Mouse (Mus musculus) embryonic fibroblast, embryonic 13.5 days (primary cell): ENCODE results near the gene Evi5.

Experiments used
- CTCF ChIP-seq: IDR thresholded peaks from 2 replicates; pipeline ENCODE4 v1.5.1; 2011; ENCODE audit warnings: mild to moderate bottlenecking, control low read depth, low read length, moderate library complexity, borderline replicate concordance; ENCODE audit not compliant: insufficient read depth
- POLR2A ChIP-seq: IDR thresholded peaks from 2 replicates; pipeline ENCODE4 v1.6.1; 2011; ENCODE audit warnings: low read depth, mild to moderate bottlenecking, control low read depth, low read length, moderate library complexity

GRCm38 (mm10) chr5:107705756-107706155 lies 169.2 kb downstream of the Evi5 start:
- TF ChIP-seq POLR2A (no peak), CTCF (no peak)
